Mouse (Mus musculus): Measurements from ENCODE around the gene Pck2. TPM values are rescaled to one million over a fixed set of nuclear protein-coding genes. Genes with fewer than 3 reads are reported as not detected.

The Pck2 gene
- 36.0 and 39.9 TPM in 2 replicates for polyA plus RNA-seq (2015; fragmentation: Nextera tagmentation; extraction: Ambion mirVana)

- Histone ChIP-seq H3K4me3 (replicated peaks) (peak within 1 kb of the TSS; percentile 74), H3K4me2 (peak within 1 kb of the TSS; percentile 91), H3K36me3 (replicated peaks) (peaks cover 33% of the 10 kb centered on the region), H3K4me1 (replicated peaks) (peaks cover 44% of the 10 kb centered on the region), H3K27me3 (no peaks in the 10 kb centered on the region), H3K27ac (replicated peaks) (peak within 1 kb of the TSS; percentile 92), H3K9me3 (replicated peaks) (no peaks in the 10 kb centered on the region), H3K9ac (peak within 1 kb of the TSS; percentile 87)
- peak; percentile 98 for ATAC-seq (ENCODE audit: insufficient read depth)
- under 1% methylated on average over 32 of the region's 32 CpGs for WGBS (ENCODE audit: insufficient replicate concordance)
Measured at GRCm38 (mm10) chr14:55540067-55540786, at the start of gene Pck2. Pck2 (plus strand) TSS chr14:55540266.

GRCm38 (mm10) chr14:55490361-55491201 is 49.5 kb upstream of the Pck2 start, which contains the start of gene Carmil3:
Carmil3 (plus strand) TSS chr14:55490651.
- Histone ChIP-seq H3K4me1 (replicated peaks) (peaks cover 32% of the 10 kb centered on the region), H3K4me3 (replicated peaks) (peak within 1 kb of the TSS; percentile 70), H3K9ac (peak within 1 kb of the TSS; percentile 63), H3K9me3 (replicated peaks) (no peaks in the 10 kb centered on the region), H3K36me3 (replicated peaks) (peaks cover 19% of the 10 kb centered on the region), H3K27me3 (peaks cover 18% of the 10 kb centered on the region), H3K27ac (replicated peaks) (peak within 1 kb of the TSS; percentile 60), H3K4me2 (peak within 1 kb of the TSS; percentile 100)
- WGBS (ENCODE audit: insufficient replicate concordance): under 1% methylated on average over 67 of the region's 68 CpGs
- peak; percentile 60 for ATAC-seq (ENCODE audit: insufficient read depth)

GRCm38 (mm10) chr14:55491291-55491833 is 48.7 kb upstream of the Pck2 start:
- peak; percentile 90 for ATAC-seq (ENCODE audit: insufficient read depth)
- Histone ChIP-seq H3K4me1 (replicated peaks) (peaks cover 32% of the 10 kb centered on the region), H3K27me3 (peaks cover 18% of the 10 kb centered on the region), H3K27ac (replicated peaks) (peak overlapping the region; percentile 60), H3K4me2 (peak overlapping the region; percentile 100), H3K36me3 (replicated peaks) (peaks cover 11% of the 10 kb centered on the region), H3K9ac (peak overlapping the region; percentile 63), H3K4me3 (replicated peaks) (peak overlapping the region; percentile 70), H3K9me3 (replicated peaks) (no peaks in the 10 kb centered on the region)
- WGBS (ENCODE audit: insufficient replicate concordance): 1% methylated on average over 30 of the region's 30 CpGs

GRCm38 (mm10) chr14:55492103-55492502 is 48.0 kb upstream of the Pck2 start:
- peaks cover 18% of the 10 kb centered on the region for H3K27me3 ChIP-seq

GRCm38 (mm10) chr14:55495509-55496240 is 44.4 kb upstream of the Pck2 start:
- WGBS (ENCODE audit: insufficient replicate concordance): 60% methylated on average over 20 of the region's 20 CpGs
- H3K27me3 ChIP-seq: peaks cover 7% of the 10 kb centered on the region
- no peaks in the 10 kb centered on the region for H3K36me3 ChIP-seq (replicated peaks)
- H3K27ac ChIP-seq (replicated peaks): no peak overlapping the region
- no peaks in the 10 kb centered on the region for H3K9me3 ChIP-seq (replicated peaks)
- no peak for ATAC-seq (ENCODE audit: insufficient read depth)
- H3K9ac ChIP-seq: no peak overlapping the region
- no peak overlapping the region for H3K4me3 ChIP-seq (replicated peaks)
- H3K4me1 ChIP-seq (replicated peaks): peaks cover 25% of the 10 kb centered on the region
- H3K4me2 ChIP-seq: no peak overlapping the region

More at GRCm38 (mm10) chr14:55492103-55492502, 48.0 kb upstream of the Pck2 start:
- Histone ChIP-seq H3K4me1 (replicated peaks) (peaks cover 32% of the 10 kb centered on the region), H3K4me3 (replicated peaks) (no peak overlapping the region), H3K27ac (replicated peaks) (no peak overlapping the region), H3K9ac (no peak overlapping the region), H3K4me2 (peak overlapping the region; percentile 100), H3K36me3 (replicated peaks) (peaks cover 7% of the 10 kb centered on the region), H3K9me3 (replicated peaks) (no peaks in the 10 kb centered on the region)
- ATAC-seq (ENCODE audit: insufficient read depth): no peak
- WGBS (ENCODE audit: insufficient replicate concordance): 32% methylated on average over 3 of the region's 3 CpGs

- peaks cover 12% of the 10 kb centered on the region for H3K4me1 ChIP-seq (replicated peaks)
- no peak overlapping the region for H3K9ac ChIP-seq
- H3K4me3 ChIP-seq (replicated peaks): no peak overlapping the region
- ATAC-seq (ENCODE audit: insufficient read depth): peak; percentile 6; the same call in 1 of the 2 replicates
- H3K36me3 ChIP-seq (replicated peaks): no peaks in the 10 kb centered on the region
- H3K27me3 ChIP-seq: no peaks in the 10 kb centered on the region
- 67% methylated on average over 16 of the region's 16 CpGs for WGBS (ENCODE audit: insufficient replicate concordance)
- no peaks in the 10 kb centered on the region for H3K9me3 ChIP-seq (replicated peaks)
- no peak overlapping the region for H3K4me2 ChIP-seq
- no peak overlapping the region for H3K27ac ChIP-seq (replicated peaks)
Measured at GRCm38 (mm10) chr14:55496761-55497448, 43.2 kb upstream of the Pck2 start.

- Histone ChIP-seq H3K9ac (no peak overlapping the region), H3K27ac (replicated peaks) (no peak overlapping the region), H3K4me3 (replicated peaks) (no peak overlapping the region), H3K36me3 (replicated peaks) (no peaks in the 10 kb centered on the region), H3K27me3 (no peaks in the 10 kb centered on the region), H3K9me3 (replicated peaks) (no peaks in the 10 kb centered on the region), H3K4me2 (no peak overlapping the region), H3K4me1 (replicated peaks) (peaks cover 7% of the 10 kb centered on the region)
- WGBS (ENCODE audit: insufficient replicate concordance): 24% methylated on average over 6 of the region's 6 CpGs
- peak; percentile 24; the same call in 1 of the 2 replicates for ATAC-seq (ENCODE audit: insufficient read depth)
Measured at GRCm38 (mm10) chr14:55497449-55497821, 42.6 kb upstream of the Pck2 start.

- Histone ChIP-seq H3K27ac (replicated peaks) (no peak overlapping the region), H3K9ac (no peak overlapping the region), H3K36me3 (replicated peaks) (no peaks in the 10 kb centered on the region), H3K4me1 (replicated peaks) (no peaks in the 10 kb centered on the region), H3K27me3 (peaks cover 26% of the 10 kb centered on the region), H3K9me3 (replicated peaks) (no peaks in the 10 kb centered on the region), H3K4me3 (replicated peaks) (no peak overlapping the region), H3K4me2 (no peak overlapping the region)
- WGBS (ENCODE audit: insufficient replicate concordance): 73% methylated on average over 9 of the region's 9 CpGs
- ATAC-seq (ENCODE audit: insufficient read depth): no peak
Measured at GRCm38 (mm10) chr14:55505612-55506011, 34.5 kb upstream of the Pck2 start.

GRCm38 (mm10) chr14:55507801-55508200 is 32.3 kb upstream of the Pck2 start:
- 47% methylated on average over 7 of the region's 7 CpGs for WGBS (ENCODE audit: insufficient replicate concordance)
- no peaks in the 10 kb centered on the region for H3K36me3 ChIP-seq (replicated peaks)
- H3K27me3 ChIP-seq: peaks cover 48% of the 10 kb centered on the region
- H3K9me3 ChIP-seq (replicated peaks): no peaks in the 10 kb centered on the region
- no peak overlapping the region for H3K4me2 ChIP-seq
- H3K27ac ChIP-seq (replicated peaks): no peak overlapping the region
- no peak for ATAC-seq (ENCODE audit: insufficient read depth)
- no peak overlapping the region for H3K9ac ChIP-seq
- H3K4me1 ChIP-seq (replicated peaks): no peaks in the 10 kb centered on the region
- no peak overlapping the region for H3K4me3 ChIP-seq (replicated peaks)

- peaks cover 12% of the 10 kb centered on the region; the same call in 1 of the 2 replicates for H3K4me1 ChIP-seq (replicated peaks)
- no peak for ATAC-seq (ENCODE audit: insufficient read depth)
- H3K36me3 ChIP-seq (replicated peaks): no peaks in the 10 kb centered on the region
- H3K4me3 ChIP-seq (replicated peaks): no peak overlapping the region
- WGBS (ENCODE audit: insufficient replicate concordance): 63% methylated on average over 10 of the region's 10 CpGs
- H3K9me3 ChIP-seq (replicated peaks): no peaks in the 10 kb centered on the region
- H3K27me3 ChIP-seq: peaks cover 64% of the 10 kb centered on the region
- no peak overlapping the region for H3K4me2 ChIP-seq
- no peak overlapping the region for H3K9ac ChIP-seq
- H3K27ac ChIP-seq (replicated peaks): no peak overlapping the region
Measured at GRCm38 (mm10) chr14:55509540-55509939, 30.5 kb upstream of the Pck2 start.
